Mouse (Mus musculus) heart, embryonic 14.5 days (tissue): Measurements from ENCODE around the gene Polr2c. TPM values are rescaled to one million over a fixed set of nuclear protein-coding genes. Genes with fewer than 3 reads are reported as not detected.

Source experiments
- ATAC-seq: fragments of 200-750 bp; cut with Nextera tagmentation; 2 replicates; pipeline ENCODE4 v1.8.0; 2017; ENCODE audit warnings: low read depth, moderate TSS enrichment; ENCODE audit not compliant: insufficient number of reproducible peaks, insufficient read depth, low FRiP score
- H3K27ac ChIP-seq, 2 experiments: fragments of 200-500 bp in 1 of 2; fragments of 300-500 bp in 1 of 2; sonication (generic) in 1 of 2; replicated peaks in 1 of 2; 2 replicates each; pipeline ENCODE4 v1.5.1; 2012 to 2014; ENCODE audit warnings: low read depth in 2 of 2, low read length in 2 of 2, control low read depth in 1 of 2, mild to moderate bottlenecking in 1 of 2, mixed read lengths in 1 of 2; ENCODE audit not compliant: control insufficient read depth in 1 of 2, insufficient read depth in 1 of 2
- H3K27me3 ChIP-seq: fragments of 300-500 bp; sonication (generic); 2 replicates; pipeline ENCODE4 v1.6.1; 2014; ENCODE audit warnings: mild to moderate bottlenecking, low read length, control low read depth; ENCODE audit not compliant: control insufficient read depth, insufficient read depth
- H3K36me3 ChIP-seq: fragments of 300-500 bp; sonication (generic); 2 replicates; pipeline ENCODE4 v1.6.1; 2014; ENCODE audit warnings: mild to moderate bottlenecking, control low read depth, low read length, mixed read lengths; ENCODE audit not compliant: control insufficient read depth, insufficient read depth
- H3K4me1 ChIP-seq, 2 experiments: fragments of 200-500 bp in 1 of 2; fragments of 300-500 bp in 1 of 2; sonication (generic) in 1 of 2; 2 replicates each; pipeline ENCODE4 v1.6.1; 2012 to 2014; ENCODE audit warnings: low read length in 2 of 2, control low read depth in 1 of 2, mixed read lengths in 1 of 2; ENCODE audit not compliant: control insufficient read depth in 2 of 2, insufficient read depth in 2 of 2
- H3K4me2 ChIP-seq: fragments of 300-500 bp; sonication (generic); 2 replicates; pipeline ENCODE4 v1.6.1; 2014; ENCODE audit warnings: mild to moderate bottlenecking, low read length
- H3K4me3 ChIP-seq, 2 experiments: fragments of 200-500 bp in 1 of 2; fragments of 300-500 bp in 1 of 2; sonication (generic) in 1 of 2; 2 replicates each; pipeline ENCODE4 v1.5.1; 2012 to 2014; ENCODE audit warnings: low read length in 2 of 2, mild to moderate bottlenecking in 2 of 2, control low read depth in 1 of 2, low read depth in 1 of 2, moderate library complexity in 1 of 2; ENCODE audit not compliant: control insufficient read depth in 1 of 2, insufficient read depth in 1 of 2
- H3K9ac ChIP-seq: fragments of 300-500 bp; sonication (generic); 2 replicates; pipeline ENCODE4 v1.6.1; 2014; ENCODE audit warnings: mild to moderate bottlenecking, low read length
- H3K9me3 ChIP-seq: fragments of 300-500 bp; sonication (generic); 2 replicates; pipeline ENCODE4 v1.6.1; 2016; ENCODE audit warnings: low read length, control low read depth; ENCODE audit not compliant: control insufficient read depth
- WGBS: fragments of 180-500 bp; shearing (Covaris S2); extraction: QIAGEN DNeasy Blood & Tissue Kit; methylation state at CpG from one replicate; pipeline ENCODE4 v1.1.7; 2014; 5-methylcytosine and 5-hydroxymethylcytosine counted together
- polyA plus RNA-seq: library from polyadenylated mRNA; unstranded; fragments of >200 nt; fragmentation: Nextera tagmentation; extraction: Ambion mirVana; gene quantifications from 2 replicates; pipeline ENCODE4 v1.2.1, GENCODE M21; 2014

Polr2c gene
- 126 and 129 TPM in 2 replicates for polyA plus RNA-seq

GRCm38 (mm10) chr8:94857346-94858173, at the start of gene Polr2c:
TSS of gene Polr2c (plus strand) at chr8:94857450.
- H3K4me2 ChIP-seq = peak within 1 kb of the TSS; percentile 92
- peak within 1 kb of the TSS; percentile 88 to 99 for H3K4me3 ChIP-seq
- peak; percentile 52 for ATAC-seq
- H3K27me3 ChIP-seq = no peaks in the 10 kb centered on the region
- WGBS = under 1% methylated on average over 68 of the region's 68 CpGs
- H3K4me1 ChIP-seq = peaks cover 0 to 9% of the 10 kb centered on the region in 2 experiments; a peak in 1 of 4 replicates
- no peaks in the 10 kb centered on the region for H3K9me3 ChIP-seq
- peaks cover 73% of the 10 kb centered on the region for H3K36me3 ChIP-seq
- peak within 1 kb of the TSS; percentile 98 for H3K9ac ChIP-seq
- peak within 1 kb of the TSS; percentile 42 to 66 for H3K27ac ChIP-seq

- Histone ChIP-seq H3K4me2 (no peak overlapping the region), H3K27ac (no peak overlapping the region), H3K4me1 (peaks cover 4% of the 10 kb centered on the region in 2 experiments; a peak in 2 of 4 replicates), H3K36me3 (no peaks in the 10 kb centered on the region), H3K4me3 (no peak overlapping the region), H3K9me3 (no peaks in the 10 kb centered on the region), H3K27me3 (no peaks in the 10 kb centered on the region), H3K9ac (no peak overlapping the region)
- 55% methylated on average over 7 of the region's 7 CpGs for WGBS
- ATAC-seq = no peak
Measured at GRCm38 (mm10) chr8:94807506-94807905, 49.7 kb upstream of the Polr2c start.

- 80% methylated on average over 6 of the region's 6 CpGs for WGBS
- ATAC-seq = no peak
Measured at GRCm38 (mm10) chr8:94808372-94808771, 48.9 kb upstream of the Polr2c start.

GRCm38 (mm10) chr8:94810153-94810552, 47.1 kb upstream of the Polr2c start, which contains the start of gene Ccl17:
TSS of gene Ccl17 (plus strand) at chr8:94810453.
- Histone ChIP-seq H3K27ac (no peak within 1 kb of the TSS), H3K9ac (no peak within 1 kb of the TSS), H3K9me3 (no peaks in the 10 kb centered on the region), H3K36me3 (no peaks in the 10 kb centered on the region), H3K27me3 (no peaks in the 10 kb centered on the region), H3K4me1 (peaks cover 0 to 3% of the 10 kb centered on the region in 2 experiments; a peak in 1 of 4 replicates), H3K4me3 (no peak within 1 kb of the TSS), H3K4me2 (no peak within 1 kb of the TSS)
- 14% methylated on average over 3 of the region's 3 CpGs for WGBS
- ATAC-seq = no peak

More at GRCm38 (mm10) chr8:94808372-94808771, 48.9 kb upstream of the Polr2c start:
- no peak overlapping the region for H3K4me2 ChIP-seq
- no peaks in the 10 kb centered on the region for H3K27me3 ChIP-seq
- no peak overlapping the region for H3K27ac ChIP-seq
- no peaks in the 10 kb centered on the region for H3K9me3 ChIP-seq
- H3K36me3 ChIP-seq = no peaks in the 10 kb centered on the region
- H3K4me3 ChIP-seq = no peak overlapping the region
- H3K4me1 ChIP-seq = peaks cover 4 to 6% of the 10 kb centered on the region in 2 experiments; a peak in 1 of 4 replicates
- no peak overlapping the region for H3K9ac ChIP-seq

DNA sequence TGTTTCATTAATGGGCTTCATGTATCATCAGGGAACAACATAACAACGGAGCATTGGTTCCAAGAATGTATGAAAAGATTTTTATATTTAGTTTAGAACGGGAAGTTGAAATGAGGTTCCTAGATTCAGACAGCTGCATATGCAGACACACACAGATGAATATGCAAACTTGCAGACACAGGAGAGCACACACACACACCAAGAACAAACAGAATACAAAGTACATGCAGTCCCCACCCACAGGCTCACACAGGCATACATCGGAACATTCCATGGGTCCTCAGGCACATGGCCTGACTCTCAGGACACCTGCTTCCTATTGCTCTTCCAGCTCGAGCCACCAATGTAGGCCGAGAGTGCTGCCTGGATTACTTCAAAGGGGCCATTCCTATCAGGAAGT, 46.4 kb upstream of the Polr2c start:
- Histone ChIP-seq H3K27me3 (no peaks in the 10 kb centered on the region), H3K27ac (no peak overlapping the region), H3K4me1 (peaks cover 0 to 3% of the 10 kb centered on the region in 2 experiments; a peak in 1 of 4 replicates), H3K9ac (no peak overlapping the region), H3K4me3 (no peak overlapping the region), H3K36me3 (no peaks in the 10 kb centered on the region), H3K4me2 (no peak overlapping the region), H3K9me3 (no peaks in the 10 kb centered on the region)
- ATAC-seq = no peak
- 72% methylated on average over 5 of the region's 5 CpGs for whole genome bisulfite sequencing

- Histone ChIP-seq H3K4me1 (peaks cover 0 to 3% of the 10 kb centered on the region in 2 experiments; a peak in 1 of 4 replicates), H3K9ac (no peak overlapping the region), H3K4me2 (no peak overlapping the region), H3K27me3 (no peaks in the 10 kb centered on the region), H3K9me3 (no peaks in the 10 kb centered on the region), H3K27ac (no peak overlapping the region), H3K36me3 (no peaks in the 10 kb centered on the region), H3K4me3 (no peak overlapping the region)
- no peak for ATAC-seq
- 58% methylated on average over 6 of the region's 6 CpGs for WGBS
Measured at GRCm38 (mm10) chr8:94811654-94812053, 45.6 kb upstream of the Polr2c start.

DNA sequence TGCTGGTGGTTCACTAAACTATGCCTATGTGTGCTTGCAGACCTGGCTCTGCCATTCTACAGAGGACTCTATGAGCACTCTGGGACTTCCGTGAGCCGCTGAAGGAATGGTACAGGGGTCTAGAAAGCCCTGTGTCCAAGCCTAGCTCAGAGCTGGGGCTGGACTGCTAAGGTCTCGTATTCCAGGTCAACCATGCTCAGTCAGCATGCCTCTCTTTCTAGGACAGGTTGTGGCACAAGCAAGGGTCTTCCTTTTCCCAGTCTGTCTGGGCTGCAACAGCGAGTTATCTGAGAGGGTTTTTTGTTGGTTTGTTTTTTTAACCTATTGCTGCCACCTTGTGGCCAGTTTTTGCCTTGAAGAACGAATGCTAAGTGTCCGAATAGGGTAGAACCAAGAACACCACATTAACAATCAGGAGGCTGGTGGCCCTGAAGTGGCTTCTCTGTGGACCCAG, 44.6 kb upstream of the Polr2c start:
- H3K4me2 ChIP-seq = 0 out of 2 replicates have a peak overlapping the region, but pooled peaks have one; percentile 12
- H3K27ac ChIP-seq = no peak overlapping the region
- no peaks in the 10 kb centered on the region for H3K36me3 ChIP-seq
- no peak overlapping the region for H3K4me3 ChIP-seq
- 32% methylated on average over 6 of the region's 6 CpGs for WGBS
- ATAC-seq = peak; percentile 29; the same call in 1 of the 2 replicates
- H3K4me1 ChIP-seq = peaks cover 0 to 3% of the 10 kb centered on the region in 2 experiments; a peak in 1 of 4 replicates
- no peak overlapping the region for H3K9ac ChIP-seq
- no peaks in the 10 kb centered on the region for H3K27me3 ChIP-seq
- no peaks in the 10 kb centered on the region for H3K9me3 ChIP-seq
